Mouse (Mus musculus): Measurements from ENCODE around the gene Meiob. TPM values are rescaled to one million over a fixed set of nuclear protein-coding genes. Genes with fewer than 3 reads are reported as not detected.

Gene Meiob
- polyA plus RNA-seq, 1 experiment from 2014 or later = 0.09 TPM

DNA sequence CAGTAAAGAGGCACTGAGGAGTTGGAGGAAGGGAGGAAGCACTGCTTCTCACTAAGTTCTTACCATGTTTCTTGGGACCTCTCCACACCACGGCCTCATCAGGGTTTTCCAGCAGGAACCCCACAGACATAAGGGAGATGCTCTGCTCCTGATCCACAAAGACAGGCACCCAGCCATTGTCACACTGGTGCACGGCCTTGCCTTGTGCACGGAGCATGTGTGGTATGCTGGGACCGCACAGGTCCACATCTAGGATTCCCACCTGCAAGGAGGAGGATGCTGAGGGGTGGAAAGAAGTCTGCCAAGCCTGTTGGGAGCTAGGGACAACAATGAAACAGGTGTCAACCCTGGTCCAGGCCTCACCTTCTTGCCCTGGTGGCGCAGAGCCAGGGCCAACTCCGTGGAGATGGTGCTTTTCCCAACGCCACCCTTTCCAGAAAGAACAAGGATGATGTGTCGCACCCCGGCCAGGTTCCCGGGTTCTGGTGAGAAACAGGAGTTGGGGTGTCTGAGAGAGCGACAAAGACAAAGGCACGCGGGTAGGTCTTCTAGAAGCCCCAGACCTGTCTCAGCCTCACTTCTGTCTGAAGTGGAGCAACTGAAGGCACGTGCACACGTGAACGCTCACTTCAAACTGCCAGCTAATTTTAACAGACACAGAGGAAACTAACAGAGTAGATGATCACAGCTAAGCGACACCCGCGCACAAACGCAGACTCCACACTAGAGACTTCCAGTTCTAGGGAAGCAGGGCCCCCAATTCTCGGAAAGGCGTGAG lies 81.5 kb downstream of the Meiob start:
- Histone ChIP-seq H3K4me3 (peak overlapping the region; percentile 77), H3K27ac (peak overlapping the region; percentile 66), H3K9me3 (no peaks in the 10 kb centered on the region)

GRCm38 (mm10) chr17:24886134-24886931 lies 82.2 kb downstream of the Meiob start, which contains the start of the genes Nubp2 and Spsb3:
Nubp2 (minus strand) TSS chr17:24886349.
Spsb3 (plus strand) TSS chr17:24886643.
- H3K27me3 ChIP-seq (ENCODE audit: poor library complexity, severe bottlenecking) = no peaks in the 10 kb centered on the region
- H3K27ac ChIP-seq = peak within 1 kb of the TSS; percentile 87
- under 1% methylated on average over 69 of the region's 69 CpGs for WGBS
- peak; percentile 98 for DNase-seq (ENCODE audit: extremely low spot score, low spot score)
- peaks cover 36% of the 10 kb centered on the region for H3K4me1 ChIP-seq
- peaks cover 59% of the 10 kb centered on the region for H3K36me3 ChIP-seq (replicated peaks)
- peak within 1 kb of the TSS; percentile 77 for H3K4me3 ChIP-seq
- no peaks in the 10 kb centered on the region for H3K9me3 ChIP-seq

More for the DNA sequence above, 81.5 kb downstream of the Meiob start:
- Histone ChIP-seq H3K4me1 (peaks cover 36% of the 10 kb centered on the region), H3K36me3 (replicated peaks) (peaks cover 51% of the 10 kb centered on the region), H3K27me3 (ENCODE audit: poor library complexity, severe bottlenecking) (no peaks in the 10 kb centered on the region)
- DNase-seq (ENCODE audit: extremely low spot score, low spot score) = no peak
- WGBS = 26% methylated on average over 22 of the region's 22 CpGs

GRCm38 (mm10) chr17:24886932-24887271 lies 82.8 kb downstream of the Meiob start:
- Histone ChIP-seq H3K27ac (peak overlapping the region; percentile 87), H3K4me3 (peak overlapping the region; percentile 77), H3K4me1 (peaks cover 30% of the 10 kb centered on the region), H3K36me3 (replicated peaks) (peaks cover 63% of the 10 kb centered on the region), H3K9me3 (no peaks in the 10 kb centered on the region), H3K27me3 (ENCODE audit: poor library complexity, severe bottlenecking) (no peaks in the 10 kb centered on the region)
- no peak for DNase-seq (ENCODE audit: extremely low spot score, low spot score)
- 1% methylated on average over 18 of the region's 18 CpGs for WGBS

GRCm38 (mm10) chr17:24887291-24888080 lies 83.4 kb downstream of the Meiob start:
- Histone ChIP-seq H3K4me1 (peaks cover 28% of the 10 kb centered on the region), H3K36me3 (replicated peaks) (peaks cover 63% of the 10 kb centered on the region), H3K27me3 (ENCODE audit: poor library complexity, severe bottlenecking) (no peaks in the 10 kb centered on the region), H3K27ac (peak overlapping the region; percentile 87), H3K9me3 (no peaks in the 10 kb centered on the region), H3K4me3 (peak overlapping the region; percentile 77)
- WGBS = 70% methylated on average over 18 of the region's 18 CpGs
- no peak for DNase-seq (ENCODE audit: extremely low spot score, low spot score)

DNA sequence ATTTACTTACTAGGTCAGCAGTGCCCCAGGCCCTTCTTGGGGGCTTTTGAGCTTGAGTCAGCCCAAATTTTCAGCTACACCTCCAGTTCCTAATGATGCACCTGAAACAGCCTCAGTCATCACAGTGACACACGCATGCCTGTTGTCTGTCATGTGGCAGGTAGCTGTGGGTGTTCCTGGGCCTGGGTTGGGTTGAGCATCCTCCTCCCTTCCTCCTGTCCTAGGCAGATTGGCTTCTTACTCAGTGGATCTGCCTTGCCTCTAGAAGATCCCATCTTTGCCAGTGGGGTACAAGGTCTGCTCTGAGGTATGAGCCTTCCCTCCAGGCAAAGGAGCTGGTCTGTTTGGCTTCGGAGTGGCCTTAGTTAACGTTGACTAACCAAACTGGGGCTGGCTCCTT lies 84.8 kb downstream of the Meiob start:
- no peak overlapping the region for H3K4me3 ChIP-seq
- H3K9me3 ChIP-seq = no peaks in the 10 kb centered on the region
- no peak overlapping the region for H3K27ac ChIP-seq
- no peak for DNase-seq (ENCODE audit: extremely low spot score, low spot score)
- H3K4me1 ChIP-seq = peaks cover 38% of the 10 kb centered on the region
- peaks cover 63% of the 10 kb centered on the region for H3K36me3 ChIP-seq (replicated peaks)
- H3K27me3 ChIP-seq (ENCODE audit: poor library complexity, severe bottlenecking) = no peaks in the 10 kb centered on the region
- WGBS = 91% methylated on average over 3 of the region's 3 CpGs

Other genes starting within 250 kb of the Meiob start
- gene Tsc2, start 171.7 kb upstream of the Meiob start, polyA plus RNA-seq (2016; fragmentation: Nextera tagmentation; extraction: Ambion mirVana) = 75.3 and 75.4 TPM in 2 replicates
- gene Nthl1, start 171.6 kb upstream of the Meiob start, polyA plus RNA-seq (2016; fragmentation: Nextera tagmentation; extraction: Ambion mirVana) = 26.9 and 29.5 TPM in 2 replicates
- gene Slc9a3r2, start 154.0 kb upstream of the Meiob start, polyA plus RNA-seq (2016; fragmentation: Nextera tagmentation; extraction: Ambion mirVana) = 25.9 and 27.1 TPM in 2 replicates
- gene Npw, start 145.8 kb upstream of the Meiob start, polyA plus RNA-seq (2016; fragmentation: Nextera tagmentation; extraction: Ambion mirVana) = not detected in 2 replicates
- 27.5 and 30.6 TPM in 2 replicates for gene Zfp598, start 134.6 kb upstream of the Meiob start, polyA plus RNA-seq (2016; fragmentation: Nextera tagmentation; extraction: Ambion mirVana)
- 9.7 and 11.0 TPM in 2 replicates for gene Syngr3, start 114.3 kb upstream of the Meiob start, polyA plus RNA-seq (2016; fragmentation: Nextera tagmentation; extraction: Ambion mirVana)
- 57.7 and 60.3 TPM in 2 replicates for gene Gfer, start 108.1 kb upstream of the Meiob start, polyA plus RNA-seq (2016; fragmentation: Nextera tagmentation; extraction: Ambion mirVana)
- gene Noxo1, start 108.1 kb upstream of the Meiob start, polyA plus RNA-seq (2016; fragmentation: Nextera tagmentation; extraction: Ambion mirVana) = 0.79 and 1.0 TPM in 2 replicates
- 162 and 167 TPM in 2 replicates for gene Tbl3, start 96.6 kb upstream of the Meiob start, polyA plus RNA-seq (2016; fragmentation: Nextera tagmentation; extraction: Ambion mirVana)
- 0.43 and 0.69 TPM in 2 replicates for gene Rnf151, start 86.2 kb upstream of the Meiob start, polyA plus RNA-seq (2016; fragmentation: Nextera tagmentation; extraction: Ambion mirVana)
- gene Rps2, start 86.2 kb upstream of the Meiob start, polyA plus RNA-seq (2016; fragmentation: Nextera tagmentation; extraction: Ambion mirVana) = 1,888 and 1,960 TPM in 2 replicates
- 190 and 194 TPM in 2 replicates for gene Ndufb10, start 79.8 kb upstream of the Meiob start, polyA plus RNA-seq (2016; fragmentation: Nextera tagmentation; extraction: Ambion mirVana)
- not detected in 2 replicates for gene Rpl3l, start 76.5 kb upstream of the Meiob start, polyA plus RNA-seq (2016; fragmentation: Nextera tagmentation; extraction: Ambion mirVana)
- gene Msrb1, start 67.6 kb upstream of the Meiob start, polyA plus RNA-seq (2016; fragmentation: Nextera tagmentation; extraction: Ambion mirVana) = 22.2 and 22.8 TPM in 2 replicates
- gene Hs3st6, start 51.3 kb upstream of the Meiob start, polyA plus RNA-seq (2016; fragmentation: Nextera tagmentation; extraction: Ambion mirVana) = 0.50 and 0.68 TPM in 2 replicates
- gene Hagh, start 35.9 kb downstream of the Meiob start, polyA plus RNA-seq (2016; fragmentation: Nextera tagmentation; extraction: Ambion mirVana) = 24.5 and 26.4 TPM in 2 replicates
- 16.6 and 19.0 TPM in 2 replicates for gene Fahd1, start 46.1 kb downstream of the Meiob start, polyA plus RNA-seq (2016; fragmentation: Nextera tagmentation; extraction: Ambion mirVana)
- gene Igfals, start 61.7 kb downstream of the Meiob start, polyA plus RNA-seq (2016; fragmentation: Nextera tagmentation; extraction: Ambion mirVana) = 0.17 and 0.36 TPM in 2 replicates
- gene Nubp2, start 82.1 kb downstream of the Meiob start, polyA plus RNA-seq (2016; fragmentation: Nextera tagmentation; extraction: Ambion mirVana) = 81.3 and 82.5 TPM in 2 replicates
- gene Spsb3, start 82.4 kb downstream of the Meiob start, polyA plus RNA-seq (2016; fragmentation: Nextera tagmentation; extraction: Ambion mirVana) = 42.8 and 45.3 TPM in 2 replicates
- 30.3 and 30.4 TPM in 2 replicates for gene Eme2, start 90.8 kb downstream of the Meiob start, polyA plus RNA-seq (2016; fragmentation: Nextera tagmentation; extraction: Ambion mirVana)
- 100 and 103 TPM in 2 replicates for gene Mrps34, start 90.8 kb downstream of the Meiob start, polyA plus RNA-seq (2016; fragmentation: Nextera tagmentation; extraction: Ambion mirVana)
- gene Nme3, start 92.2 kb downstream of the Meiob start, polyA plus RNA-seq (2016; fragmentation: Nextera tagmentation; extraction: Ambion mirVana) = 50.1 and 51.8 TPM in 2 replicates
- 36.2 and 37.3 TPM in 2 replicates for gene Mapk8ip3, start 132.7 kb downstream of the Meiob start, polyA plus RNA-seq (2016; fragmentation: Nextera tagmentation; extraction: Ambion mirVana)
- gene Jpt2, start 156.4 kb downstream of the Meiob start, polyA plus RNA-seq (2016; fragmentation: Nextera tagmentation; extraction: Ambion mirVana) = 502 and 521 TPM in 2 replicates
- 8.1 and 8.4 TPM in 2 replicates for gene Cramp1l, start 211.5 kb downstream of the Meiob start, polyA plus RNA-seq (2016; fragmentation: Nextera tagmentation; extraction: Ambion mirVana)
- 27.0 and 27.4 TPM in 2 replicates for gene Ift140, start 211.8 kb downstream of the Meiob start, polyA plus RNA-seq (2016; fragmentation: Nextera tagmentation; extraction: Ambion mirVana)

Data from forebrain, embryonic 10.5 days (tissue).